Comparison of ENCODE assay signal across 27 mouse cellular contexts in genomic region chr19:25041209-25041608, GRCm38 (mm10). TPM values are rescaled to one million over a fixed set of nuclear protein-coding genes. Genes with fewer than 3 reads are reported as not detected.
A peak's percentile ranks its signal among the peaks of the same experiment; 100 is the strongest.
DNase-seq lines count a peak whose midpoint lies in the region; ATAC-seq and TF ChIP-seq lines count a peak whose summit lies in the region.
"Had no signal": no experiment of that assay in that cellular context is flagged by ENCODE, and none has a peak within 500 bp of the region (broad histone marks: within the 10 kb centered on the region; RNA-seq: fewer than 3 reads in every experiment).

No protein-coding gene starts in this region.

- peaks cover 27% of the 10 kb centered on the region for H3K4me1 ChIP-seq in lung, embryonic 15.5 days
- H3K4me1 ChIP-seq: forebrain, embryonic 13.5 days; hindbrain, embryonic 15.5 days; midbrain, embryonic 12.5 days had no signal

- no peak overlapping the region for H3K4me2 ChIP-seq in lung, embryonic 15.5 days
- peak overlapping the region; percentile 50 for H3K4me2 ChIP-seq in myocyte (ENCODE audit: low read depth)
- H3K4me2 ChIP-seq: forebrain, embryonic 13.5 days; heart, embryonic 13.5 days; hindbrain, embryonic 15.5 days; liver, embryonic 13.5 days; midbrain, embryonic 12.5 days; neural tube, embryonic 13.5 days had no signal

- WGBS in lung, embryonic 15.5 days = 25% methylated on average over 6 of the region's 6 CpGs

- no peak overlapping the region for H3ac ChIP-seq in myocyte (ENCODE audit: control insufficient read depth, insufficient read length)

- TF ChIP-seq POLR2A in myocyte (IDR thresholded peaks at IDR 0.05; ENCODE audit: insufficient read length, low read depth) = no peak

- H3K9me3 ChIP-seq in lung, embryonic 15.5 days = no peaks in the 10 kb centered on the region
- H3K9me3 ChIP-seq: forebrain, embryonic 13.5 days; heart, embryonic 13.5 days; hindbrain, embryonic 10.5 days; hindbrain, embryonic 15.5 days; liver, embryonic 13.5 days; megakaryocyte, embryonic 14.5 days; midbrain, embryonic 12.5 days; neural tube, embryonic 13.5 days had no signal

- DNase-seq in lung, postnatal 4 days = no peak
- DNase-seq in 3T3-L1 (ENCODE audit: low read depth, low spot score) = peak; percentile 90
- peak; percentile 26 for DNase-seq in Muller cell, postnatal 12 days (ENCODE audit: inconsistent ontology term)
- DNase-seq in cerebellum, adult 9-11 months = no peak
- DNase-seq: adrenal gland, postnatal 10 days; cerebellum, adult 11-12 months; cerebellum, postnatal 10 days; gastrocnemius, adult 2 months; heart, postnatal 14 days; kidney, adult 11 months; kidney, postnatal 36 days; layer of hippocampus, postnatal 36 days; left cerebral cortex, postnatal 4 days; liver, embryonic 13.5 days; lung, adult 18-20 months had no signal

- no peaks in the 10 kb centered on the region for H3K27me3 ChIP-seq in lung, embryonic 15.5 days
- H3K27me3 ChIP-seq in myocyte (ENCODE audit: control insufficient read depth, insufficient read depth, insufficient read length) = no peaks in the 10 kb centered on the region
- H3K27me3 ChIP-seq: forebrain, embryonic 13.5 days; heart, embryonic 13.5 days; hindbrain, embryonic 15.5 days; liver, embryonic 13.5 days; megakaryocyte, embryonic 14.5 days; midbrain, embryonic 12.5 days; neural tube, embryonic 13.5 days had no signal

- H3K9ac ChIP-seq in lung, embryonic 15.5 days = no peak overlapping the region
- H3K9ac ChIP-seq: forebrain, embryonic 13.5 days; heart, embryonic 13.5 days; hindbrain, embryonic 15.5 days; liver, embryonic 13.5 days; midbrain, embryonic 12.5 days; neural tube, embryonic 13.5 days had no signal

- H3K79me2 ChIP-seq in myocyte (ENCODE audit: control insufficient read depth, insufficient read depth) = no peaks in the 10 kb centered on the region

- peak overlapping the region; percentile 55; the same call in 1 of the 2 replicates for H3K27ac ChIP-seq in lung, embryonic 15.5 days
- H3K27ac ChIP-seq: forebrain, embryonic 13.5 days; gastrocnemius, adult 2 months; heart, embryonic 13.5 days; hindbrain, embryonic 10.5 days; hindbrain, embryonic 15.5 days; liver, embryonic 13.5 days; midbrain, embryonic 12.5 days; neural tube, embryonic 13.5 days had no signal

- H3K4me3 ChIP-seq in lung, embryonic 15.5 days = no peak overlapping the region
- no peak overlapping the region for H3K4me3 ChIP-seq in myocyte
- H3K4me3 ChIP-seq: forebrain, embryonic 13.5 days; gastrocnemius, adult 2 months; heart, embryonic 13.5 days; hindbrain, embryonic 10.5 days; hindbrain, embryonic 15.5 days; liver, embryonic 13.5 days; megakaryocyte, embryonic 14.5 days; midbrain, embryonic 12.5 days; neural tube, embryonic 13.5 days had no signal

- ATAC-seq in lung, embryonic 15.5 days (ENCODE audit: borderline replicate concordance, extremely low read depth, low FRiP score, low TSS enrichment) = no peak
- ATAC-seq in megakaryocyte, adult 5-6 weeks (ENCODE audit: poor library complexity, severe bottlenecking) = no peak
- ATAC-seq: activated CD4-positive, CD25-positive, alpha-beta regulatory T cell, adult 4 months; forebrain, embryonic 13.5 days; inflammation-experienced regulatory T-cells, adult 6 months had no signal

- no peaks in the 10 kb centered on the region for H3K36me3 ChIP-seq in lung, embryonic 15.5 days
- no peaks in the 10 kb centered on the region for H3K36me3 ChIP-seq in myocyte (ENCODE audit: control insufficient read depth, insufficient read depth)
- H3K36me3 ChIP-seq: heart, embryonic 13.5 days; hindbrain, embryonic 10.5 days; hindbrain, embryonic 15.5 days; liver, embryonic 13.5 days; midbrain, embryonic 12.5 days; neural tube, embryonic 13.5 days had no signal

TF ChIP-seq in myocyte, 11 proteins besides CTCF, POLR2A, EP300 and RAD21:
- no peak for TF ChIP-seq SRF (IDR thresholded peaks at IDR 0.05; ENCODE audit: control insufficient read depth, insufficient read length, low read depth)
- TF ChIP-seq TCF12 (IDR thresholded peaks at IDR 0.05; ENCODE audit: insufficient read depth, poor library complexity, severe bottlenecking) = no peak
- TF ChIP-seq TCF3 (IDR thresholded peaks at IDR 0.05; ENCODE audit: insufficient read length, low read depth) = no peak

RNA-seq across cellular contexts. Expression of gene Dock8, which starts 41.9 kb away (rescaled TPM):
- 4.2 and 4.5 TPM in 2 replicates for polyA plus RNA-seq in lung, embryonic 15.5 days (2015; fragmentation: Nextera tagmentation; extraction: Ambion mirVana)
- polyA plus RNA-seq in myocyte (2012; fragmentation: generic; extraction: Trizol) = 1.4 TPM
- 168 and 172 TPM in 2 replicates for total RNA-seq in megakaryocyte, adult 5-6 weeks (2015)
- 89.8 and 102 TPM in 2 replicates for total RNA-seq in megakaryocyte, adult 5-6 weeks (2017)

Comparison
In these comparisons a context has a peak if more than half of its experiments do, and no peak if none do; other contexts are left out.
1. DNase-seq: peak in 3T3-L1 (single experiment) and Muller cell, postnatal 12 days (single experiment); none in lung, postnatal 4 days (0 of 2) and cerebellum, adult 9-11 months (single experiment).